Mouse (Mus musculus) layer of hippocampus, adult 2 months (tissue): ENCODE measurements around the gene C2cd4c. TPM values are rescaled to one million over a fixed set of nuclear protein-coding genes. Genes with fewer than 3 reads are reported as not detected.

Source experiments
- DNase-seq, 2 experiments: peaks; one replicate each; pipeline ENCODE4 v3.0.0; 2022; ENCODE audit warnings: low spot score in 2 of 2
- H3K27ac ChIP-seq: fragments of 200-600 bp; 2 replicates; pipeline ENCODE4 v1.8.1; 2022
- H3K4me3 ChIP-seq: fragments of 200-600 bp; 2 replicates; pipeline ENCODE4 v1.8.1; 2022; ENCODE audit warnings: mild to moderate bottlenecking
- CTCF ChIP-seq: fragments of 200-600 bp; conservative IDR thresholded peaks from 2 replicates; pipeline ENCODE4 v1.8.1; 2022; ENCODE audit warnings: antibody characterized with exemption, mild to moderate bottlenecking, moderate library complexity
- total RNA-seq, 2 experiments: library from RNA; stranded (reverse); gene quantifications; 2 replicates each; pipeline ENCODE4 v1.2.3; 2021

C2cd4c gene
- total RNA-seq, 2 experiments from 2014 or later: 15.5 to 16.6 TPM

GRCm38 (mm10) chr10:79633006-79633777 is 19.4 kb upstream of the C2cd4c start:
- no peak for DNase-seq
- TF ChIP-seq CTCF: no peak

GRCm38 (mm10) chr10:79631432-79631831 is 17.6 kb upstream of the C2cd4c start:
- no peak overlapping the region for H3K4me3 ChIP-seq
- TF ChIP-seq CTCF: no peak
- DNase-seq: peak; percentile 68 to 70
- peak overlapping the region; percentile 54; the same call in 1 of the 2 replicates for H3K27ac ChIP-seq

More at GRCm38 (mm10) chr10:79633006-79633777, 19.4 kb upstream of the C2cd4c start:
- Histone ChIP-seq H3K4me3 (no peak overlapping the region), H3K27ac (peak overlapping the region; percentile 75)

GRCm38 (mm10) chr10:79628377-79628776 is 14.6 kb upstream of the C2cd4c start:
- no peak for DNase-seq
- TF ChIP-seq CTCF: no peak
- peak overlapping the region; percentile 43; the same call in 1 of the 2 replicates for H3K27ac ChIP-seq
- H3K4me3 ChIP-seq: no peak overlapping the region

GRCm38 (mm10) chr10:79626156-79626555 is 12.3 kb upstream of the C2cd4c start:
- no peak overlapping the region for H3K4me3 ChIP-seq

GRCm38 (mm10) chr10:79625398-79625797 is 11.6 kb upstream of the C2cd4c start:
- DNase-seq: no peak
- no peak for TF ChIP-seq CTCF
- Histone ChIP-seq H3K27ac (no peak overlapping the region), H3K4me3 (no peak overlapping the region)

More at GRCm38 (mm10) chr10:79626156-79626555, 12.3 kb upstream of the C2cd4c start:
- TF ChIP-seq CTCF: no peak
- no peak for DNase-seq
- no peak overlapping the region for H3K27ac ChIP-seq

GRCm38 (mm10) chr10:79623950-79624349 is 10.1 kb upstream of the C2cd4c start:
- DNase-seq: no peak
- no peak overlapping the region for H3K27ac ChIP-seq
- H3K4me3 ChIP-seq: no peak overlapping the region
- TF ChIP-seq CTCF: no peak

- TF ChIP-seq CTCF: no peak
- H3K4me3 ChIP-seq: no peak overlapping the region
- DNase-seq: no peak
- peak overlapping the region; percentile 74 for H3K27ac ChIP-seq
Measured at GRCm38 (mm10) chr10:79616376-79616775, 2.6 kb upstream of the C2cd4c start.

- DNase-seq: peak in 1 of 2 experiments; percentile 51
- Histone ChIP-seq H3K4me3 (no peak overlapping the region), H3K27ac (peak overlapping the region; percentile 74)
- TF ChIP-seq CTCF: no peak
Measured at GRCm38 (mm10) chr10:79615860-79616259, 2.0 kb upstream of the C2cd4c start.

- DNase-seq: no peak
Measured at GRCm38 (mm10) chr10:79614305-79614643, 449 bp upstream of the C2cd4c start.

GRCm38 (mm10) chr10:79612192-79613135 is 1.4 kb downstream of the C2cd4c start:
- peak overlapping the region; percentile 81; the same call in 1 of the 2 replicates for H3K27ac ChIP-seq
- TF ChIP-seq CTCF: peak; percentile 65
- H3K4me3 ChIP-seq: peak overlapping the region; percentile 62
- no peak for DNase-seq

More at GRCm38 (mm10) chr10:79614305-79614643, 449 bp upstream of the C2cd4c start:
- Histone ChIP-seq H3K4me3 (peak overlapping the region; percentile 62), H3K27ac (peak overlapping the region; percentile 81; the same call in 1 of the 2 replicates)
- TF ChIP-seq CTCF: no peak

- H3K27ac ChIP-seq: no peak overlapping the region
- H3K4me3 ChIP-seq: no peak overlapping the region
- TF ChIP-seq CTCF: no peak
- DNase-seq: no peak
Measured at GRCm38 (mm10) chr10:79611296-79611695, 2.5 kb downstream of the C2cd4c start.

GRCm38 (mm10) chr10:79609276-79609675 is 4.5 kb downstream of the C2cd4c start:
- no peak for TF ChIP-seq CTCF

GRCm38 (mm10) chr10:79607892-79608291 is 5.9 kb downstream of the C2cd4c start:
- no peak for DNase-seq
- H3K4me3 ChIP-seq: no peak overlapping the region
- H3K27ac ChIP-seq: no peak overlapping the region
- TF ChIP-seq CTCF: no peak

More at GRCm38 (mm10) chr10:79609276-79609675, 4.5 kb downstream of the C2cd4c start:
- H3K4me3 ChIP-seq: no peak overlapping the region
- no peak for DNase-seq
- H3K27ac ChIP-seq: peak overlapping the region; percentile 0; the same call in 1 of the 2 replicates
